Mouse (Mus musculus): Measurements from ENCODE around the gene Cul7.

Gene Cul7

GRCm38 (mm10) chr17:46628791-46629684 lies 21.1 kb upstream of the Cul7 start, which contains the start of gene Ptk7:
Gene Ptk7 (minus strand): TSS chr17:46629504.
- peak; percentile 81 for DNase-seq

- no peak for DNase-seq
Observed at GRCm38 (mm10) chr17:46629685-46630441, 20.3 kb upstream of the Cul7 start.

- DNase-seq = no peak
Observed at GRCm38 (mm10) chr17:46636831-46637523, 13.2 kb upstream of the Cul7 start.

- no peak for DNase-seq
Observed at GRCm38 (mm10) chr17:46639929-46640328, 10.2 kb upstream of the Cul7 start.

- no peak for DNase-seq
Observed at GRCm38 (mm10) chr17:46642060-46642459, 8.1 kb upstream of the Cul7 start.

- DNase-seq = no peak
Observed at GRCm38 (mm10) chr17:46644152-46644805, 5.9 kb upstream of the Cul7 start.

- DNase-seq = no peak
Observed at GRCm38 (mm10) chr17:46644916-46645475, 5.1 kb upstream of the Cul7 start.

GRCm38 (mm10) chr17:46645561-46646321 lies 4.4 kb upstream of the Cul7 start, which contains the start of the genes Klc4 and Mrpl2:
Gene Klc4 (minus strand): TSS chr17:46646022.
Gene Mrpl2 (plus strand): TSS chr17:46646229.
- peak; percentile 98 for DNase-seq

GRCm38 (mm10) chr17:46646322-46646662 lies 3.8 kb upstream of the Cul7 start:
- DNase-seq = no peak

GRCm38 (mm10) chr17:46647279-46647678 lies 2.9 kb upstream of the Cul7 start:
- no peak for DNase-seq

GRCm38 (mm10) chr17:46648436-46648835 lies 1.7 kb upstream of the Cul7 start:
- no peak for DNase-seq

- DNase-seq = no peak
Observed at GRCm38 (mm10) chr17:46649811-46650210, 326 bp upstream of the Cul7 start.

GRCm38 (mm10) chr17:46651292-46651691 lies 1.2 kb downstream of the Cul7 start:
- no peak for DNase-seq

GRCm38 (mm10) chr17:46651755-46652547 lies 1.8 kb downstream of the Cul7 start:
- DNase-seq = no peak

- DNase-seq = no peak
Observed at GRCm38 (mm10) chr17:46656054-46656453, 5.9 kb downstream of the Cul7 start.

GRCm38 (mm10) chr17:46661351-46661750 lies 11.2 kb downstream of the Cul7 start:
- no peak for DNase-seq

GRCm38 (mm10) chr17:46661981-46662380 lies 11.8 kb downstream of the Cul7 start:
- DNase-seq = no peak

GRCm38 (mm10) chr17:46662730-46663129 lies 12.6 kb downstream of the Cul7 start:
- DNase-seq = no peak

- no peak for DNase-seq
Observed at GRCm38 (mm10) chr17:46667712-46668111, 17.6 kb downstream of the Cul7 start.

GRCm38 (mm10) chr17:46669911-46670310 lies 19.8 kb downstream of the Cul7 start:
- no peak for DNase-seq

Measured in right cerebral cortex, postnatal 14 days (tissue).